Mouse (Mus musculus) liver, embryonic 14.5 days (tissue): ENCODE results near the gene Hist1h4m.
"Not testable (repeated sequence)": the region's sequence is repeated elsewhere in the genome, so short reads cannot be mapped to it uniquely, and the experiment has no call there.

Source experiments
- CTCF ChIP-seq: IDR thresholded peaks from 2 replicates; pipeline ENCODE4 v1.5.1; 2016; ENCODE audit warnings: antibody characterized with exemption, low read depth, control low read depth
- EP300 ChIP-seq: IDR thresholded peaks from 2 replicates; pipeline ENCODE4 v1.6.1; 2016; ENCODE audit warnings: antibody characterized with exemption, low read depth

DNA sequence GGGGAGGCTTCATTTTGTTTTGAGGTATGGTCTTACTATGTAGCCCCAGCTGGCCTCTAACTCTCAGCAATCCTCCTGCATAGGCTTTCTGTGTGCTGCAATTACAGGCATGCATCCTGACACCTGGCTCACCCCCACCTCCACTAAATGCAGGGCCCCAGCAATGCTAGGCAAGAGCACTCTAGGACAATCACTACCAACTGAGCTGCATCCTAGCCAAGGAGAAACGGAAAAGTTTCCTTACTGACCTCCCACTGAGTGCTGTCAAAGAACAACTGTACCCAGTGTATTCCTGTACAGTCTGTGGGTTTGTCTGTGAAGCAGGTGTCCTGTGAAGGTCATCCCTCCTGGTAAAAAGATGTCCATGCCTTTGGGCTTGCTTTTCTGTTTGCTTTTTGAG is 39.1 kb downstream of the Hist1h4m start:
- not testable (repeated sequence) for TF ChIP-seq CTCF, EP300
